Mouse (Mus musculus): ENCODE data around the gene Trim80.
A peak's percentile ranks its signal among the peaks of the same experiment; 100 is the strongest.

Trim80 gene

DNA sequence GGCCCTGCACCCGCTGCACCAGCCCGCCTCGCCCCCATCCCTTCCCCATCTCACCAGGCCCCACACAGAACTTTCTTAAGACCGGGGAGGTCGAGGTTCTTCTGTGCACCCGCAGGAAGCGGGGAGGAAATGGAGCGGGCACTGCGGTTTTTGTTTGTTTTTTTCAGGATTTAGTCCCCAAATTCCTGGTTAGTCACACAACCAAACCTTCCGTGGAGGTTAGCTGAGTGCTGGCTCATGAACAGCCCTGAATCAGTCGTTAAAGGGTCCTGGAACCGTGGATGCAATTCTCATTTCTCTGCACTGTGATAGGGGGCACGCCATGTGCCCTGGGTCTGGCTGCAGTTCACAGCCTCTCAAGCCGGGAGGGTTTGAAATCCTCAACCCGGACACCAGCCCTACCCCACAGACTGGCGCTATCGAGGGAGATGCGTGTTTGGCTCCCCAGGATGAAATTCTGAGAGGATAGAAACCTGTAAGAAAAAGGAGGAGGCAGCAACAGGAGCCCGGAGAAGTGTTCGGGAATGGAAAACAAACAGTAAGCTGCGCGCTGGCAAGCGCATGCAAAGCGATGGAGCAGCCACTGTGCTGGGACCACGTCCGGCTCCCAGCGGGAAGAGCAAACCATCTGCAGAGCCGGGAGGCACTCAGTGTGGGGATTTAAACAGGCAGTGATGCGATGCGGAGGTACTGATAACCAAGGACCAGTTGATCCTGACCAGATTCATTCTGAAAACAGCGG lies 4.6 kb upstream of the Trim80 start:
- Histone ChIP-seq H3K36me3 (ENCODE audit: insufficient read depth, low read length) (peaks cover 20% of the 10 kb centered on the region), H3K4me1 (replicated peaks; ENCODE audit: low read depth, low read length) (peaks cover 34% of the 10 kb centered on the region), H3K4me3 (replicated peaks; ENCODE audit: low read length) (peak overlapping the region; percentile 62), H3K9me3 (ENCODE audit: low read length) (peaks cover 5% of the 10 kb centered on the region; the same call in 1 of the 2 replicates), H3K27me3 (ENCODE audit: insufficient read depth, low read length) (peaks cover 22% of the 10 kb centered on the region)
- TF ChIP-seq CTCF (conservative IDR thresholded peaks at IDR 0.05; ENCODE audit: low read length) (no peak), NANOG (IDR thresholded peaks at IDR 0.05; ENCODE audit: borderline replicate concordance, low read length) (no peak), POU5F1 (IDR thresholded peaks at IDR 0.05; ENCODE audit: borderline replicate concordance, low read length) (no peak)

DNA sequence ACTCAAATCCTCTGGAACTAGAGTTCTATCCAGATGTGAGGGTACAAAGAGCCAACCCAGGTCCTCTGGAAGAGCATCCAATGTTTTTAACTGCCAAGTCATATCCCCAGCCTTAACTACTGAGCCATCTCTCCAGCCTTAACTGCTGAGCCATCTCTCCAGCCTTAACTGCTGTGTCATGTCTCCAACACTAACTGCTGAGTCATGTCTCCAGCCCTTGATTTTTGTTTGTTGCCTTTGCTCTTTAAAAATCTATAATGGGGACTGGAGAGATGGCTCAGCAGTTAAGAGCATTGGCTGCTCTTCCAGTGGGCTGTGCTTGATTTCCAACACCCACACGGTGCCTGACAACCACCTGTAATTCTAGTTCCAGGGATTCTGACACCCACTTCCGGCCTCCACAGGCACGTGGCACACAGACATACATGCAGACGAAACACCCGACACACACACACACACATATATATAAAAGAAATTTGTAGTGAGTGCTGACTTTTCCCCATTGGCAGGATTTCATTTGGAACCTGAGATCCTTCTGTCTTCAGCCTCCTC lies 2.7 kb upstream of the Trim80 start:
- Histone ChIP-seq H3K9me3 (ENCODE audit: low read length) (peaks cover 15% of the 10 kb centered on the region), H3K36me3 (ENCODE audit: insufficient read depth, low read length) (peaks cover under 1% of the 10 kb centered on the region; the same call in 1 of the 2 replicates), H3K4me3 (replicated peaks; ENCODE audit: low read length) (no peak overlapping the region), H3K4me1 (replicated peaks; ENCODE audit: low read depth, low read length) (peaks cover 45% of the 10 kb centered on the region), H3K27me3 (ENCODE audit: insufficient read depth, low read length) (peaks cover 39% of the 10 kb centered on the region)
- TF ChIP-seq CTCF (conservative IDR thresholded peaks at IDR 0.05; ENCODE audit: low read length) (no peak), NANOG (IDR thresholded peaks at IDR 0.05; ENCODE audit: borderline replicate concordance, low read length) (no peak), POU5F1 (IDR thresholded peaks at IDR 0.05; ENCODE audit: borderline replicate concordance, low read length) (no peak)

DNA sequence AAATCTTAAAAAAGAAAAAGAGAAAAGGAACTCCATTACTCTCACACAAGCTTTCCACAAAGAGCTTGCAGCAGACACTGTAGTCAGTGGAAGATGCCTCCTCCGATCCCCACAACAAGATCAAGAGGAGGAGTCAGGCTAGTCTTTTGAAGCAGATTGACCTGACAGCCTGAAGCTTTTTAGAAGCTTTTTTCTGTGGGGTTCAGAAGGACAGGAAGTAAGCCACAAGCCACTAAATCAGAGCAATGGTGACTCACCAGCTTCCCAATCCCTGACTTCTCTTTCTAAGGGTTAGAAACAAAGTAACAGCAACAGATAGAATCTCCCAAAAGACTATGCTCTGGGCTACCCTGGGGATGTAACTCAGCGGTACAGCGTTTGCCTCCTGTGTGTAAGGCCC lies 1.0 kb upstream of the Trim80 start:
- H3K4me3 ChIP-seq (replicated peaks; ENCODE audit: low read length): no peak overlapping the region
- no peaks in the 10 kb centered on the region for H3K36me3 ChIP-seq (ENCODE audit: insufficient read depth, low read length)
- peaks cover 45% of the 10 kb centered on the region for H3K27me3 ChIP-seq (ENCODE audit: insufficient read depth, low read length)
- TF ChIP-seq POU5F1 (IDR thresholded peaks at IDR 0.05; ENCODE audit: borderline replicate concordance, low read length) (no peak), NANOG (IDR thresholded peaks at IDR 0.05; ENCODE audit: borderline replicate concordance, low read length) (no peak), CTCF (conservative IDR thresholded peaks at IDR 0.05; ENCODE audit: low read length) (no peak)
- H3K4me1 ChIP-seq (replicated peaks; ENCODE audit: low read depth, low read length): peaks cover 40% of the 10 kb centered on the region
- H3K9me3 ChIP-seq (ENCODE audit: low read length): peaks cover 15% of the 10 kb centered on the region

DNA sequence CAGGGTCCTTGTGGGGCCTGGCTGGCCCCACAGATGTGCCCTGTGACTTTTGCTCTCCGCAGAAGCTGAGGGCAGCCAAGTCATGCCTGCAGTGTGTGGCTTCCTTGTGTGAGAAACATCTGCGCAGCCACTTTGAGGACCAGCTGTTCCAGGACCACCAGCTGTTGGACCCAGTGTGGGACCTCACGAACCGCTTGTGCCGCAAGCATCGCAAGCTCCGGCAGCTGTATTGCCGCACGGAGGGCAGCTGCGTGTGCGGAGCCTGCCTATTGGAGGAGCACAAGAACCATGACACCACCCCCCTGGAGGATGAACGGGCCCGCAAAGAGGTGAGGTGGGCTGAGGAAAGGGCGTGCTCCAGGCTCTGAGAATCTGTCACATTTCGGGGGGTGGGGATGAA lies 1.1 kb downstream of the Trim80 start:
- Histone ChIP-seq H3K9me3 (ENCODE audit: low read length) (peaks cover 15% of the 10 kb centered on the region), H3K4me3 (replicated peaks; ENCODE audit: low read length) (peak overlapping the region; percentile 58), H3K27me3 (ENCODE audit: insufficient read depth, low read length) (peaks cover 51% of the 10 kb centered on the region)

DNA sequence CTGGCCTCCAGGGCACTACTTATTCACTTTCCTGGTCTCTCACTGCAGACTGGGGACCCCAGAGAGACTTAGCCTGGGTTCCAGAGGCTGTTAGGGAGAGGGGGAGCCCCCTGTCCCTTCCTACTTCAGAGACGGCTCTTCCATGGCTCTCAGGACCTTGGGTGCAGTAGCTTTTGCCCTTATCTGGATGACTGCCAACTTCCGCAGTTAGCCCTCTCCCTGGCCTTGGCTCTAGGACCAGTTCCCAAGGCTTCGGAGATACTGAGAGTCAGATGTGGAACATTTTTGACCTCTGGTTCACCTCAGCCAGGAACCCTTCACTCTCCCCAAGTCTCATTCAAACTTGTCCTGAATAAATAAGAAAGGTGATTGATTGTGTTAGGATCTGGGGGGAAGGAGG lies 6.6 kb downstream of the Trim80 start:
- no peak overlapping the region; the same call in 1 of the 2 replicates for H3K4me3 ChIP-seq (replicated peaks; ENCODE audit: low read length)
- peaks cover 43% of the 10 kb centered on the region for H3K4me1 ChIP-seq (replicated peaks; ENCODE audit: low read depth, low read length)
- H3K9me3 ChIP-seq (ENCODE audit: low read length): peaks cover 3% of the 10 kb centered on the region; the same call in 1 of the 2 replicates
- TF ChIP-seq CTCF (conservative IDR thresholded peaks at IDR 0.05; ENCODE audit: low read length): no peak
- TF ChIP-seq POU5F1 (IDR thresholded peaks at IDR 0.05; ENCODE audit: borderline replicate concordance, low read length): no peak
- no peak for TF ChIP-seq NANOG (IDR thresholded peaks at IDR 0.05; ENCODE audit: borderline replicate concordance, low read length)
- H3K36me3 ChIP-seq (ENCODE audit: insufficient read depth, low read length): no peaks in the 10 kb centered on the region
- H3K27me3 ChIP-seq (ENCODE audit: insufficient read depth, low read length): peaks cover 67% of the 10 kb centered on the region

More for the DNA sequence above, 1.1 kb downstream of the Trim80 start:
- TF ChIP-seq CTCF (conservative IDR thresholded peaks at IDR 0.05; ENCODE audit: low read length) (no peak), NANOG (IDR thresholded peaks at IDR 0.05; ENCODE audit: borderline replicate concordance, low read length) (no peak), POU5F1 (IDR thresholded peaks at IDR 0.05; ENCODE audit: borderline replicate concordance, low read length) (no peak)
- H3K36me3 ChIP-seq (ENCODE audit: insufficient read depth, low read length): no peaks in the 10 kb centered on the region
- peaks cover 23% of the 10 kb centered on the region for H3K4me1 ChIP-seq (replicated peaks; ENCODE audit: low read depth, low read length)

DNA sequence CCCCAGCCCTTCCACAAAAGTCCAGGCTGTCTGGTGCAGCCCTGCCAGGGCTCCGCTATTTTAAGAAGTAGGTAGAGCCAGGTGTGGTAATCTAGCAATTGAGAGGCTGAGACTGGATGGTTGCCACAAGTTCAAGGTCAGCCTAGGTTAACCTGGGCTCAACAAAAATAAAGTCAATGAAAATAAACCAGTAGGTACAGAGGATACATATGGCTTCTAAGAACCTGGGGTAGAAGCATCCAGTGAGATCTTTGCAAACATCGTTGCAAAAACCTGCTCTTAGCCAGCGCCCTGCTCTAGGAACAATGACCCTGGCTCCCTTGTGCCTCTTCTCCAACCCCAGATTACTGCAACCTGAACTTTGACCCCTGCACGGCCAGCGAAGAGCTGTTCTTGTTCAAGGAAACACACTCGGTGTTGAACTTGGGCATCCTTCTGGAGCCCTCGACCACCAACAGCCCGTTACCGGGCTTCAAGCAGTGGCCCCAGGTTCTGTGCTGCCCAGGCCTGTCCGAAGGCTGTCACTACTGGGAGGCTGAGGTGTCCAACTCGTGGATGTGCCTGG lies 7.1 kb downstream of the Trim80 start:
- H3K27me3 ChIP-seq (ENCODE audit: insufficient read depth, low read length): peaks cover 62% of the 10 kb centered on the region
- TF ChIP-seq CTCF (conservative IDR thresholded peaks at IDR 0.05; ENCODE audit: low read length): no peak
- no peak for TF ChIP-seq NANOG (IDR thresholded peaks at IDR 0.05; ENCODE audit: borderline replicate concordance, low read length)
- no peak for TF ChIP-seq POU5F1 (IDR thresholded peaks at IDR 0.05; ENCODE audit: borderline replicate concordance, low read length)
- peaks cover 45% of the 10 kb centered on the region for H3K4me1 ChIP-seq (replicated peaks; ENCODE audit: low read depth, low read length)
- H3K9me3 ChIP-seq (ENCODE audit: low read length): peaks cover 3% of the 10 kb centered on the region; the same call in 1 of the 2 replicates
- peak overlapping the region; percentile 67 for H3K4me3 ChIP-seq (replicated peaks; ENCODE audit: low read length)
- H3K36me3 ChIP-seq (ENCODE audit: insufficient read depth, low read length): no peaks in the 10 kb centered on the region

DNA sequence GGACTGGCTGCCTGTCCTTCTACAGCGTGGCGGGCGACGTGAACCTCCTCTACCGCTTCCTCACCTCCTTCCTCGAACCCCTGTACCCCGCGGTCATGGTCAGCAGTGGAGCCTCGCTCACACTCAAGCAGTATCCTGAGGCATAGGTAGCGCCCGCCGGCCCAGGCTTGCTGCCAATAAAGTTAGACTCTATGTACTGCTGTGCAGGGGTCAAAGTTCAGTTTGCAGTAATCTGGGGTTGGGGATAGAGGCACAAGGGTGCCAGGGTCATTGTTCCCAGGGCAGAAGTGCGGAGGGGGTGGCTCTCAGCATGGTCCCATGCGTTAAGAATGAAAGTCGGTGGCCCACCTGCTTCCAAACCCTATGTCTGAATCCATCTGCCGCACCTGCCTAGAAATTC lies 7.7 kb downstream of the Trim80 start:
- peak overlapping the region; percentile 67 for H3K4me3 ChIP-seq (replicated peaks; ENCODE audit: low read length)
- no peaks in the 10 kb centered on the region for H3K36me3 ChIP-seq (ENCODE audit: insufficient read depth, low read length)
- peaks cover 3% of the 10 kb centered on the region; the same call in 1 of the 2 replicates for H3K9me3 ChIP-seq (ENCODE audit: low read length)
- H3K4me1 ChIP-seq (replicated peaks; ENCODE audit: low read depth, low read length): peaks cover 45% of the 10 kb centered on the region
- H3K27me3 ChIP-seq (ENCODE audit: insufficient read depth, low read length): peaks cover 61% of the 10 kb centered on the region
- TF ChIP-seq CTCF (conservative IDR thresholded peaks at IDR 0.05; ENCODE audit: low read length): no peak
- no peak for TF ChIP-seq NANOG (IDR thresholded peaks at IDR 0.05; ENCODE audit: borderline replicate concordance, low read length)
- TF ChIP-seq POU5F1 (IDR thresholded peaks at IDR 0.05; ENCODE audit: borderline replicate concordance, low read length): no peak

DNA sequence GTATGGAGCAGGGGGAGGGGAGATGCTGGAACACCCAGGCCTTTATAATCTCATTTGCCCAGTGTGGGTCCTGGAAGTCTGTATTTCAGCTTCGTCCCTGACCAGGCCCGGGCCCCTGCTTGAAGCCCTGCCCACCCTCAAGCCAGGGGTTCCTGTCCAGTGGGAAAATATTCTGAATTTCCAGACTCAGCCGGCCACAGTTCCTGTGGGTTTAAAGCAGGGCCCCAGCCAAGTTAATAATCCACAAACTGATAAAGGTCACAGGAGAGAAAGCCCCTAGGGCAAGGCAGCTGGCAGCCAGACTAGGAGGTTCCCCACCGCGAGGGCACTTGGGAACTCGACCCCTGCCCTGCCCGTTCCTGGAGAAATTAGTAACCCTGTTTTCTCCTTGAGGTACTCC lies 8.7 kb downstream of the Trim80 start:
- H3K9me3 ChIP-seq (ENCODE audit: low read length): peaks cover 3% of the 10 kb centered on the region; the same call in 1 of the 2 replicates
- no peak for TF ChIP-seq CTCF (conservative IDR thresholded peaks at IDR 0.05; ENCODE audit: low read length)
- TF ChIP-seq NANOG (IDR thresholded peaks at IDR 0.05; ENCODE audit: borderline replicate concordance, low read length): no peak
- no peak for TF ChIP-seq POU5F1 (IDR thresholded peaks at IDR 0.05; ENCODE audit: borderline replicate concordance, low read length)
- peaks cover 45% of the 10 kb centered on the region for H3K4me1 ChIP-seq (replicated peaks; ENCODE audit: low read depth, low read length)
- H3K36me3 ChIP-seq (ENCODE audit: insufficient read depth, low read length): no peaks in the 10 kb centered on the region
- peaks cover 65% of the 10 kb centered on the region for H3K27me3 ChIP-seq (ENCODE audit: insufficient read depth, low read length)
- no peak overlapping the region for H3K4me3 ChIP-seq (replicated peaks; ENCODE audit: low read length)
